Mouse (Mus musculus) Patski (cell line): ENCODE data around the gene Acadvl. TPM values are rescaled to one million over a fixed set of nuclear protein-coding genes. Genes with fewer than 3 reads are reported as not detected.
A peak's percentile ranks its signal among the peaks of the same experiment; 100 is the strongest.

Experiments used
- ATAC-seq: fragments of 100-300 bp; one replicate; pipeline ENCODE4 v1.8.0; 2021
- CTCF ChIA-PET: fragments of 350-600 bp; sonication (Branson Sonifier 250); formaldehyde crosslinking; loops from one replicate; lab custom pipeline; 2022; ENCODE audit warnings: inconsistent platforms; lab: Charles Lee
- POLR2A ChIA-PET: fragments of 350-600 bp; sonication (Branson Sonifier 250); formaldehyde crosslinking; loops from one replicate; lab custom pipeline; 2022; ENCODE audit warnings: antibody characterized with exemption, inconsistent platforms; lab: Charles Lee
- DNase-seq: peaks from one replicate; pipeline ENCODE4 v3.0.0-alpha.2; 2011; ENCODE audit warnings: low read depth, low spot score
- H3K27me3 ChIP-seq: fragments of 371-371 bp; one replicate; pipeline ENCODE4 v1.5.1; 2021
- CTCF ChIP-seq: fragments of 100-300 bp; IDR thresholded peaks from one replicate; pipeline ENCODE4 v1.5.1; 2021
- in situ Hi-C: fragments of 300-500 bp; cut with MboI; formaldehyde crosslinking; loops from 3 replicates; pipeline ENCODE4 v1.11.1; 2018; ENCODE audit warnings: low pct_unique_long_range_greater_than_20kb, mixed read lengths
- polyA plus RNA-seq: library from polyadenylated mRNA; unstranded; gene quantifications from one replicate; pipeline ENCODE4 v1.2.3, GENCODE M21; 2021

The Acadvl gene
- polyA plus RNA-seq, 1 experiment from 2014 or later: 234 TPM

DNA sequence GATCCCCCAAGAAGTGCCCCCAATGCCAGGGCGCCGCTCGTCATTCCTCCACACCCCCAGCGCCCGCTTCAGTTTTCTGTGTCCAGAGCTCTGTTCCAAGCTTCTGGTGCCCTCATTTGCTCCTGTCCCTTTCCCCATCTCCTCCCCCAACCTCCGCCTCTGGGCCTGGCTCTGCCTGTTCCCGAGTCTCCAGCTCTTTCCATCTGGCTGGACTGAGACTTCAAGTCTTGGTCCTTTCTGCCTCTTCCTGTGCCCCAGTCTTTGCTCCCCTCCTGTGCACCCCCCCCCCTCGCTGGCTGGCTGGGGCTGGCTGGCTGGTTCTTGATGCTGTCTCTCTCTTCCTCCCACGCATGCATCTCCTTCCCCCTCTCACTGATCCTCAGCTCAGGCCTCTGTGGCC is 12.2 kb upstream of the Acadvl start:
- no peak for TF ChIP-seq CTCF
- DNase-seq: no peak
- in situ Hi-C loops: no loop called here
- ATAC-seq: no peak
- H3K27me3 ChIP-seq: no peaks in the 10 kb centered on the region
- CTCF ChIA-PET: interaction anchor here (0.8 kb wide), 1 partner anchor 43 kb away, joined by 4 read pairs; no protein-coding TSS in a partner anchor
- POLR2A ChIA-PET: interaction anchor here (1.2 kb wide), 1 partner anchor 12 kb away, joined by 3 read pairs; the partner anchor contains the start of gene Acadvl

DNA sequence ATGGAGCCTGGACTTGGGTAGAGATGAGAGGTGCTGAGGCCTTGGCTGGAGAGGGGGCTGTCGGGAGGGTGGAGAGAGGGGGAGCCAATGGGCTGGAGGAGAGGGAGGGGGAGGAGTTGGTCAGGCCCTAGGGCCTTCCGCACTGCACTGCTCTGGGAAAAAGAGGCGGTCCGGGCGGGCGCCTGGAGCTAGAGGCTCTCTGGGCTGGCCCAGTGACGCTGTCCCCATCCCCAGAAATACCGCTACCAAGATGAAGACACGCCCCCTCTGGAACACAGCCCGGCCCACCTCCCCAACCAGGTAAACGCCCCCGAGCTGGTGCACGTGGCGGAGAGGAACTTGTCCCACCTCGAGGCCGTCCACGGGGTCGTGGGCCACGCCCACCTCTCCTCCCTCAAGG is 11.5 kb upstream of the Acadvl start:
- no peak for TF ChIP-seq CTCF
- H3K27me3 ChIP-seq: no peaks in the 10 kb centered on the region
- ChIA-PET POLR2A (interaction anchor here (1.2 kb wide), 1 partner anchor 11 kb away, joined by 3 read pairs; the partner anchor contains the start of gene Acadvl), CTCF (interaction anchor here (0.8 kb wide), 1 partner anchor 44 kb away, joined by 4 read pairs; no protein-coding TSS in a partner anchor)
- in situ Hi-C loops: no loop called here
- DNase-seq (no peak), ATAC-seq (no peak)

GRCm38 (mm10) chr11:70024151-70024514 is 8.9 kb upstream of the Acadvl start:
- no peaks in the 10 kb centered on the region for H3K27me3 ChIP-seq
- ChIA-PET CTCF (no interaction called here), POLR2A (no interaction called here)
- in situ Hi-C loops: no loop called here
- DNase-seq (no peak), ATAC-seq (no peak)
- TF ChIP-seq CTCF: no peak

DNA sequence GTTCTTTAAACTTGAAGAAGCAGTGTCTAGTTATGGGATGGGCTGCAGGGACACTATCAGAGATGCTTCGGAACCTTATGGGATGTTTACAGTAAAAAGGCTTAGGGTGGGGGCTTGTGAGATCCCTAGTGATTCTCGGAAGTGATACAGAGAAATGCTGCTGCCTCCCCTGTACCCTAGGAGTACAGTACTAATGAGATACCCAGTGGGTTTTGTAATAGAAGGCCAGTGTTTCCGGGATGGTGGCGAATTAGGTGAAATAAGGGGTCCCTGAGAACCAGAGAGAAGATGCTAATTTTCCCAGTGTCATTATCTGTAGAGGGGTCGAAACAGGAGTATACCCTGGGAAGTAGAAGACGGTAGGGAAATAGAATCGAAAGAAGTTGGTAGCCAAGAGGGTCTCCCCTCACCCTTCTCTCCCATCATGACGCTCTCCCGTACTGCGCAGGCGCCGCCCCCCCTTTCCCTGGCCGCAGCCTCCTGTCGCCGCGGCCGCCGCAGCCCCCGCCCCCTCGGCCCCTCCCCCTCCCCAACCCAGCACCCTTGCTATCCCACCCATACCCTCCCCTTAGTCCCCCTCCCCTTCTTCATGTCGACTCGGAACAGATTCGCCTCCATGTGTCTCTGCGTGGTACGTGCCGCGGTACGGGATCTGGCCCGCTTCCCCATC is 8.4 kb upstream of the Acadvl start:
- ChIA-PET POLR2A (no interaction called here), CTCF (no interaction called here)
- TF ChIP-seq CTCF: no peak
- no peak for DNase-seq
- in situ Hi-C loops: no loop called here
- ATAC-seq: no peak
- H3K27me3 ChIP-seq: no peaks in the 10 kb centered on the region

DNA sequence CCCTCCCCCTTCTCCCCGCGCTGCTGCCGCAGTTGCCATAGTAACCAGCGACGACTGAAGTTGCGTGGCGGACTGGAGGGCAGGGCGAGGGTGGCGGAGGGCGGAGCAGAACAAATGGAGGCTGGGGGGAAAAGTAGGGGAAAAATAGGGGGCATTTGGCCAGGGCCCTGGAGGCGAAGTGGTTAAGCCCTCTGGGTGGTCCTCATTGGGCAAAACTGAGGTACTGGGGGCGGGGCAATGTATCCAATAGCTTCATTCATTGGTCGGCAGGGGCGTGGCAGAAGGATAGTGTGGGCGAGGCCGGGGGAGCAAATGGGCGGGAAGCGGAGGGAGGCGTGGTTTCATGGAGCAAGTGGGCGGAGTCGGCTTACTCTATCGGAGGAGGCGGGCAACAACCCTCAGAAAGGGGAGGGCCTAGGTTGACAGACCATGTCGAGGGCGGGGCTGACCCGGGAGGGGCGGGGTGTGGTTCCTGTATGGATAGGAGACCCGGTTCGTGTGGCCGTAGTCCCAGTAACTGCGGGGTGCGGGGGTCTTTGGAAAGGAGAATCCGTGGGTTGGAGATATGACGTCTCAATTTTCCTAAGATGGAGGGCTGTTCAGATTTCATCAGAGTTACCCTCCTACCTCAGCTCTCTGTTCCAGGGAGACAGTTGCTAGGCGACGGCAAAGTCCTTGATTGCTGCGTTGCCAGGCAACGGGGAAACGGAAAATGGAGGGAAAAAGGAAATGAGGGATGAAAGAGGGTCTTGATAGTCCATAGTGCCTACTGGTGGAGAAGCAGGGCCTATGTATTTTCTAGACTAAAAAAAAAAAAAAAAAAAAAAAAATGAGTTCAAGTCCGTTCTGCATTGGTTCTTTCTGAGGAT is 6.3 kb upstream of the Acadvl start:
- no peak for TF ChIP-seq CTCF
- CTCF ChIA-PET: interaction anchor here (2.3 kb wide), 1 partner anchor 12 kb away, joined by 8 read pairs; no protein-coding TSS in a partner anchor
- H3K27me3 ChIP-seq: no peaks in the 10 kb centered on the region
- peak; percentile 42 for ATAC-seq
- in situ Hi-C loops: no loop called here
- DNase-seq: peak; percentile 78
- POLR2A ChIA-PET: interaction anchor here (0.7 to 1.1 kb wide), 3 partner anchors 14 to 101 kb away, joined by 3 to 7 read pairs (median 5); no protein-coding TSS in a partner anchor

GRCm38 (mm10) chr11:70020731-70021263 is 5.6 kb upstream of the Acadvl start:
- in situ Hi-C loops: no loop called here
- ATAC-seq: peak; percentile 59

DNA sequence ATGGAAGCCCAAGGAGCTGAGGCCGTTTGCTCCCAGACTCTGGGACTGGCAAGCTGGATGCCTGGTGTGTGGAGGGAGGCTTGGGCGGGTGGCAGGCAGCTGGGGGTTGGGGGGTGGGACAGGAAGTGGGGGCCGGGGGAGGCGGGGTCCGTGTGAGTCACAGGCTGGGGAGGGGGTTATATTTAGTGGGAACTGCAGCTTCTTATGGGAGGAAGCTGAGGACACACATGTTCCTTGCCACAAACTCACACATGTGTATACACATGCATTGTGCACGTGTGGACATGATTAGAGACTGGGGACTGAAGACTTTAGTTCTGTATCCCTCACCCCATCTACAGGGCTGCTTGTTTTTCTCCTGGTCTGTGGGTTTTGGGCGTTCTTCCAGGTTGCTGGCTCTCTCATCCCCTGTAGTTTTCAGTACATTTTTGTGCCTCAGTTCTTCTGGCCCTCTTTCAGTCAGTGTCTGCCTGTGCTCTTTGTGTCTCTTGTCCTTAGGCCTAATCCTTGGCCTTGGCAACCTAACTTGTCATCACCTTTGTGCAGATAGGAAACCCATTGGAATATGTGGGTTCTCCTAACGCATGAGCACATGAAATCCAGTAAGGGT is 4.9 kb upstream of the Acadvl start:
- in situ Hi-C loops: no loop called here
- no peaks in the 10 kb centered on the region for H3K27me3 ChIP-seq
- DNase-seq (no peak), ATAC-seq (no peak)
- ChIA-PET CTCF (interaction anchor here (2.3 kb wide), 1 partner anchor 11 kb away, joined by 8 read pairs; no protein-coding TSS in a partner anchor), POLR2A (interaction anchor here (1.1 kb wide), 1 partner anchor 28 kb away, joined by 3 read pairs; no protein-coding TSS in a partner anchor)
- TF ChIP-seq CTCF: no peak

More at GRCm38 (mm10) chr11:70020731-70021263, 5.6 kb upstream of the Acadvl start:
- no peaks in the 10 kb centered on the region for H3K27me3 ChIP-seq
- no peak for TF ChIP-seq CTCF
- no peak for DNase-seq
- ChIA-PET CTCF (interaction anchor here (2.3 kb wide), 1 partner anchor 11 kb away, joined by 8 read pairs; no protein-coding TSS in a partner anchor), POLR2A (interaction anchor here (1.1 kb wide), 1 partner anchor 25 kb away, joined by 3 read pairs; no protein-coding TSS in a partner anchor)

DNA sequence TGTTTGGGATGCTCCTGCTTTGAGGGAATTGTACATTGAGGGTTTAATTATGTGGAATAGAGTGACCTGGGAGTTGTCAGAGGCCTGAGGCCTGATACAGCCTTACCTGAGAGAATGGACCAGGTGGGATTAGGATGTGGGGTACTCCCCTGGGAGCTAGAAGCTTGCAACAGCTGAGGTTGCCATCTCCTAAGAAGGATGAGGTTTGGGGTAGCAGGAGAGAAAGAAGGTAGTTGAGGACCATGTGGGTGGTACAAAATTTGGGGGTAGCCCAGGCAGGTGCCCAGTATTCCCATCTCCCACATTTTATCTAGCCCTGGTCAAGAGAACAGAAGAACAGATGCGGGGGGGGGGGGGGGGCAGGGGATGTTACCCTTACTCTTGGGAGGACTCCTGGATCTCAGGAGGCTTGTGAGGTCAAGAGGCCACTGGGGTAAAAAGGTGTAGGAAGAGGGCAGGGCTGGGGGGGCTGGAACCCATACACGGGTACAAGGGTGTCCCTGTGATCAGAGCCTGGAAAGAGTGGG is 4.3 kb upstream of the Acadvl start:
- ChIA-PET POLR2A (interaction anchor here (1.1 kb wide), 1 partner anchor 28 kb away, joined by 3 read pairs; no protein-coding TSS in a partner anchor), CTCF (interaction anchor here (2.3 kb wide), 1 partner anchor 10 kb away, joined by 8 read pairs; no protein-coding TSS in a partner anchor)
- no peak for DNase-seq
- no peaks in the 10 kb centered on the region for H3K27me3 ChIP-seq
- TF ChIP-seq CTCF: no peak
- no peak for ATAC-seq
- in situ Hi-C loops: no loop called here

- TF ChIP-seq CTCF: no peak
- CTCF ChIA-PET: no interaction called here
Measured at GRCm38 (mm10) chr11:70018131-70018990, 3.1 kb upstream of the Acadvl start.

More at GRCm38 (mm10) chr11:70018131-70018990, 3.1 kb upstream of the Acadvl start:
- ATAC-seq (no peak), DNase-seq (no peak)
- POLR2A ChIA-PET: no interaction called here
- in situ Hi-C loops: no loop called here
- no peaks in the 10 kb centered on the region for H3K27me3 ChIP-seq
